In genomic region chr9:87645032-87645431, GRCm38 (mm10) we compare ENCODE assay signal across 27 mouse cellular contexts.
A peak's percentile ranks its signal among the peaks of the same experiment; 100 is the strongest.
DNase-seq lines count a peak whose midpoint lies in the region; ATAC-seq and TF ChIP-seq lines count a peak whose summit lies in the region.
"Had no signal": no experiment of that assay in that cellular context is flagged by ENCODE, and none has a peak within 500 bp of the region (broad histone marks: within the 10 kb centered on the region; RNA-seq: fewer than 3 reads in every experiment).

No protein-coding gene starts in this region.

- H3K4me2 ChIP-seq in heart, embryonic 16.5 days (ENCODE audit: low read depth, low read length): no peak overlapping the region
- H3K4me2 ChIP-seq: embryonic facial prominence, embryonic 13.5 days; forebrain, embryonic 13.5 days; heart, embryonic 13.5 days; hindbrain, embryonic 12.5 days; hindbrain, embryonic 15.5 days had no signal

- no peaks in the 10 kb centered on the region for H3K27me3 ChIP-seq in heart, embryonic 16.5 days (ENCODE audit: control insufficient read depth, insufficient read depth, low read length)
- H3K27me3 ChIP-seq in Patski: no peaks in the 10 kb centered on the region
- H3K27me3 ChIP-seq: embryonic facial prominence, embryonic 13.5 days; forebrain, embryonic 13.5 days; heart, embryonic 13.5 days; hindbrain, embryonic 12.5 days; hindbrain, embryonic 15.5 days had no signal

- H3K27ac ChIP-seq in heart, embryonic 16.5 days (ENCODE audit: low read length): no peak overlapping the region
- H3K27ac ChIP-seq: embryonic facial prominence, embryonic 10.5 days; embryonic facial prominence, embryonic 13.5 days; forebrain, embryonic 10.5 days; forebrain, embryonic 13.5 days; gastrocnemius, adult 2 months; heart, embryonic 10.5 days; heart, embryonic 13.5 days; hindbrain, embryonic 12.5 days; hindbrain, embryonic 15.5 days had no signal

- POLR2A ChIA-PET in Patski (lab: Charles Lee): no interaction called here

- peak; percentile 10 for TF ChIP-seq CTCF in Patski (IDR thresholded peaks at IDR 0.05)

- WGBS in heart, embryonic 16.5 days: 50% methylated on average over 5 of the region's 5 CpGs

- H3K9ac ChIP-seq in heart, embryonic 16.5 days (ENCODE audit: low read length): no peak overlapping the region
- H3K9ac ChIP-seq: embryonic facial prominence, embryonic 13.5 days; forebrain, embryonic 13.5 days; heart, embryonic 13.5 days; hindbrain, embryonic 12.5 days; hindbrain, embryonic 15.5 days had no signal

- CTCF ChIA-PET in Patski (lab: Charles Lee): no interaction called here

- no peaks in the 10 kb centered on the region for H3K36me3 ChIP-seq in heart, embryonic 16.5 days (ENCODE audit: control insufficient read depth, insufficient read depth)
- H3K36me3 ChIP-seq: embryonic facial prominence, embryonic 10.5 days; embryonic facial prominence, embryonic 13.5 days; forebrain, embryonic 10.5 days; heart, embryonic 10.5 days; heart, embryonic 13.5 days; hindbrain, embryonic 12.5 days; hindbrain, embryonic 15.5 days had no signal

- peaks cover 13% of the 10 kb centered on the region for H3K4me1 ChIP-seq in heart, embryonic 16.5 days (ENCODE audit: control insufficient read depth, insufficient read depth, low read length)
- H3K4me1 ChIP-seq: embryonic facial prominence, embryonic 10.5 days; forebrain, embryonic 10.5 days; forebrain, embryonic 13.5 days; hindbrain, embryonic 12.5 days; hindbrain, embryonic 15.5 days had no signal

- in situ Hi-C loops in Patski (cut with MboI; ENCODE audit: low pct_unique_long_range_greater_than_20kb): no loop called here

- H3K4me3 ChIP-seq in heart, embryonic 16.5 days (ENCODE audit: low read length): no peak overlapping the region
- H3K4me3 ChIP-seq: embryonic facial prominence, embryonic 10.5 days; embryonic facial prominence, embryonic 13.5 days; forebrain, embryonic 10.5 days; forebrain, embryonic 13.5 days; gastrocnemius, adult 2 months; heart, embryonic 10.5 days; heart, embryonic 13.5 days; hindbrain, embryonic 12.5 days; hindbrain, embryonic 15.5 days had no signal

- intact Hi-C loops in heart, postnatal 14 days (cut with DNase I): no loop called here

- no peaks in the 10 kb centered on the region for H3K9me3 ChIP-seq in heart, embryonic 16.5 days (replicated peaks; ENCODE audit: control insufficient read depth, low read length)
- H3K9me3 ChIP-seq: embryonic facial prominence, embryonic 10.5 days; embryonic facial prominence, embryonic 13.5 days; forebrain, embryonic 10.5 days; forebrain, embryonic 13.5 days; heart, embryonic 10.5 days; heart, embryonic 13.5 days; hindbrain, embryonic 12.5 days; hindbrain, embryonic 15.5 days had no signal

- peak; percentile 55 for ATAC-seq in heart, embryonic 16.5 days (replicated peaks; ENCODE audit: extremely low read depth, insufficient read depth, low FRiP score)
- ATAC-seq in Patski: peak; percentile 44
- ATAC-seq in erythroblast, adult 5-6 weeks (replicated peaks; ENCODE audit: low FRiP score, poor library complexity, severe bottlenecking): no peak
- ATAC-seq: forebrain, embryonic 13.5 days; forebrain, embryonic 16.5 days; intestine, postnatal 0 days had no signal

- no peak for DNase-seq in heart, postnatal 14 days
- DNase-seq in 3T3-L1 (ENCODE audit: low read depth, low spot score) (peak; percentile 73), Patski (ENCODE audit: low read depth, low spot score) (no peak)
- no peak for DNase-seq in embryo, embryonic 11 days
- no peak for DNase-seq in kidney, postnatal 36 days
- DNase-seq: adrenal gland, adult 2 months; adrenal gland, postnatal 14 days; cerebellum, adult 11 months; cerebellum, adult 2 months; cerebellum, adult 9-11 months; cerebellum, postnatal 25 days; gastrocnemius, adult 2 months; gastrocnemius, postnatal 14 days; heart, adult 18-20 months; kidney, adult 2 months had no signal
